Mouse (Mus musculus) cerebellum, adult 2 months (tissue): ENCODE measurements around the gene Slamf9. TPM values are rescaled to one million over a fixed set of nuclear protein-coding genes. Genes with fewer than 3 reads are reported as not detected.

ENCODE experiments used
- DNase-seq, 2 experiments: peaks; one replicate each; pipeline ENCODE4 v3.0.0; 2021
- H3K27ac ChIP-seq: fragments of 200-500 bp; 2 replicates; pipeline ENCODE4 v1.5.1; 2012; ENCODE audit warnings: low read length, control low read depth, inconsistent platforms; ENCODE audit not compliant: insufficient read depth
- H3K27me3 ChIP-seq: fragments of 200-500 bp; 2 replicates; pipeline ENCODE4 v1.6.1; 2012; ENCODE audit warnings: inconsistent platforms, mild to moderate bottlenecking, low read length, moderate library complexity; ENCODE audit not compliant: control insufficient read depth, insufficient read depth
- H3K4me1 ChIP-seq: fragments of 200-500 bp; 2 replicates; pipeline ENCODE4 v1.6.1; 2011; ENCODE audit warnings: low read length; ENCODE audit not compliant: control insufficient read depth, insufficient read depth
- H3K4me3 ChIP-seq: fragments of 200-500 bp; replicated peaks from 2 replicates; pipeline ENCODE3; 2011; ENCODE audit warnings: mild to moderate bottlenecking, low read depth, low read length, control low read depth; ENCODE audit not compliant: insufficient read depth
- CTCF ChIP-seq: fragments of 200-500 bp; IDR thresholded peaks from 2 replicates; pipeline ENCODE4 v1.5.1; 2011; ENCODE audit warnings: low read depth, mild to moderate bottlenecking, control low read depth, low read length, moderate library complexity, borderline replicate concordance; ENCODE audit not compliant: insufficient read depth
- POLR2A ChIP-seq: fragments of 200-500 bp; IDR thresholded peaks from 2 replicates; pipeline ENCODE4 v1.6.1; 2011; ENCODE audit warnings: low read length, control low read depth, borderline replicate concordance; ENCODE audit not compliant: insufficient read depth
- WGBS: fragments of 180-500 bp; shearing (Covaris S2); methylation state at CpG from one replicate; pipeline ENCODE4 v1.1.7; 2018; 5-methylcytosine and 5-hydroxymethylcytosine counted together
- polyA plus RNA-seq: library from polyadenylated mRNA; depleted of rRNA; stranded (reverse); fragments of >200 nt; gene quantifications from 2 replicates; pipeline ENCODE4 v1.2.3, GENCODE M21; 2012

The Slamf9 gene
- polyA plus RNA-seq, 1 experiment: 0.87 TPM

GRCm38 (mm10) chr1:172503111-172503997, 28.2 kb downstream of the Slamf9 start:
- DNase-seq: no peak
- TF ChIP-seq POLR2A (no peak), CTCF (no peak)
- H3K27me3 ChIP-seq: peaks cover 1% of the 10 kb centered on the region; the same call in 1 of the 2 replicates
- WGBS: 34% methylated on average over 14 of the region's 14 CpGs
- no peak overlapping the region for H3K27ac ChIP-seq
- H3K4me3 ChIP-seq: no peak overlapping the region
- no peaks in the 10 kb centered on the region; the same call in 1 of the 2 replicates for H3K4me1 ChIP-seq

DNA sequence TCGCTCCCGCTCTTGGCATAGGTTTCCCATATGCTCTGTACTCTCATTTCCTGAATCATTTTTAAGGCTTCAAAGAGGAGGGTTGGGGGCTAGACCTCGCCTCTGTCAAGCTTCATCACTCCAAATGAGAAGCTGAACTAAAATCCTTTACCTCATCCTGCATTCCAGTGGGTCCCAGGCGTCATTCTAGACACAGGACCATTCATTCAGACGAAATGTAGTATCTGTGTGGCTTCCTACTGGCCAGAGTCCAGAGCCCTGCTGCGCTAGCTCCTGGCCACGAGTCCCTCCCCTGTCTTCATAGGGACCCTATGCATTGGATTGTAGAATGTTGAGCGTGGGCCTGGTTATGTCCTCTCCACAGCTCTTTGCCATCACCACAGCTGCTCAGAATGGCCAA, 29.6 kb downstream of the Slamf9 start:
- DNase-seq: no peak
- Histone ChIP-seq H3K4me3 (no peak overlapping the region), H3K27ac (no peak overlapping the region), H3K4me1 (no peaks in the 10 kb centered on the region; the same call in 1 of the 2 replicates), H3K27me3 (peaks cover 1% of the 10 kb centered on the region; the same call in 1 of the 2 replicates)
- WGBS: 47% methylated on average over 8 of the region's 8 CpGs
- TF ChIP-seq POLR2A: no peak
- TF ChIP-seq CTCF: no peak

- 69% methylated on average over 5 of the region's 5 CpGs for WGBS
- Histone ChIP-seq H3K27me3 (no peaks in the 10 kb centered on the region; the same call in 1 of the 2 replicates), H3K27ac (no peak overlapping the region), H3K4me3 (no peak overlapping the region), H3K4me1 (no peaks in the 10 kb centered on the region; the same call in 1 of the 2 replicates)
- DNase-seq: no peak
- TF ChIP-seq CTCF (no peak), POLR2A (no peak)
Measured at GRCm38 (mm10) chr1:172507001-172507400, 31.8 kb downstream of the Slamf9 start.

DNA sequence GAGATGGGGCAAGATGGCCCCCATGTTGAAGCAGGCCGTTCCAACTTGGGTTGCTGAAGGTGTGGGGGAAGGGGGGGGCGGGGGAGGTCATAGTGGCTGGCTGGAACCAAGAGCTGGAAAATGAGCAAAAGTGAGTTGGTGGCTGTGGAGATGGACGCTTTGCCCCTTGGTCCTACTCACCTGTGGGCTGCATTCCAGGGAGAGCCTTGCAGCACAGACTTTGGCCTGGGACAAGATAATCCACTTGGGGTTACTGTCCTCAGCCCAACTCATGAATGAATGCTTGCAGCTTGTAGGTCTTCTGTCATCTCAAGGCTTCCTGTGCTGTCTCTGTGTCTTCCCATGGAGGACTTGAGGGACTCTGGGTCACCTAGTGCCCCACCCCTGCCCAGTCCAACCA, 32.5 kb downstream of the Slamf9 start:
- DNase-seq: no peak
- no peak for TF ChIP-seq CTCF
- TF ChIP-seq POLR2A: no peak
- Histone ChIP-seq H3K4me1 (no peaks in the 10 kb centered on the region; the same call in 1 of the 2 replicates), H3K27ac (no peak overlapping the region), H3K4me3 (no peak overlapping the region), H3K27me3 (no peaks in the 10 kb centered on the region; the same call in 1 of the 2 replicates)
- 82% methylated on average over 3 of the region's 3 CpGs for WGBS

DNA sequence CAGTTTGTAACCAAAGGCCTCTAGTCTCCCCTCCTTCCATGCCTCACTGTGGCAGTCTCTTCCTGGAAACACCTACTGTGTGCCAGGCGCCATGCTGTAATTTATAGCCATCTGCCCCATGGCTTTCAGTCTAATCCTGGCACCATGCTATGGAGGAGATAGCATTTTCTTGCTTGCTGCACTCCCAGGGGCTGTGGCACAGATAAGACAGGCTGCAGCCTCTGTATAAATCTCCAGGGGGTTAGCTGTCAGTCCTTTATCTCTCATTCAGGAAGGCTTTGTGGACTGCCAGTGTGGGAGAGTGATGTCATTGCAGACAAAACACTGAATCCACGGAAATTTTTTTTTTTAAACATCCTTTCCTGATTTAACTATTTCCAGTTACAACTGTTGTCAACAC, 33.0 kb downstream of the Slamf9 start:
- WGBS: 60% methylated on average over 2 of the region's 2 CpGs

GRCm38 (mm10) chr1:172509235-172509634, 34.1 kb downstream of the Slamf9 start:
- 77% methylated on average over 5 of the region's 5 CpGs for WGBS

More for the DNA sequence above, 33.0 kb downstream of the Slamf9 start:
- H3K27me3 ChIP-seq: no peaks in the 10 kb centered on the region
- no peak for DNase-seq
- no peak for TF ChIP-seq CTCF
- no peak for TF ChIP-seq POLR2A
- H3K4me3 ChIP-seq: no peak overlapping the region
- H3K27ac ChIP-seq: no peak overlapping the region
- no peaks in the 10 kb centered on the region; the same call in 1 of the 2 replicates for H3K4me1 ChIP-seq

DNA sequence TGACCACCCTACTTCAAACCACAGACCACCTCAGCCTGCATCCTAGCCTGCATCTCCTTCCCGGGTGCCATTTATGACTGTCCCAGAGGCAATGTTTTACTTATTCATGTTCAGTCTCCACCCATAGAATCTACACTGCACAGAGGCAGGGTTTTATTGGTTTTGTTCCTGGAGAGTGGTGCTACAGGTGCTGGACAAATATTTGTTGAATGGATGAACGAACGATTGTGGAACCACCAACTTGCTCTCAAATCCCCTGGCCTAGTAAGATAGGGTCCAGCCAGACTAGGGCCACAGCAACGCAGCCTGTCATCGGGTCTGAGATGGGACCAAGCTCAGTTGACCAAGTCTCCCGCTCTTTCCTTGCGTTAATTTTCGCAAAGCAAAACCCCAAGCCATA, 34.8 kb downstream of the Slamf9 start:
- Histone ChIP-seq H3K4me1 (peaks cover 4% of the 10 kb centered on the region; the same call in 1 of the 2 replicates), H3K4me3 (no peak overlapping the region), H3K27me3 (no peaks in the 10 kb centered on the region), H3K27ac (no peak overlapping the region)
- 57% methylated on average over 8 of the region's 8 CpGs for WGBS
- DNase-seq: no peak
- TF ChIP-seq POLR2A (no peak), CTCF (no peak)

More at GRCm38 (mm10) chr1:172509235-172509634, 34.1 kb downstream of the Slamf9 start:
- H3K4me3 ChIP-seq: no peak overlapping the region
- H3K27ac ChIP-seq: no peak overlapping the region
- TF ChIP-seq CTCF (no peak), POLR2A (no peak)
- peaks cover 4% of the 10 kb centered on the region; the same call in 1 of the 2 replicates for H3K4me1 ChIP-seq
- H3K27me3 ChIP-seq: no peaks in the 10 kb centered on the region
- no peak for DNase-seq

GRCm38 (mm10) chr1:172510421-172510972, 35.3 kb downstream of the Slamf9 start:
- no peak overlapping the region for H3K4me3 ChIP-seq
- no peak for DNase-seq
- TF ChIP-seq POLR2A (no peak), CTCF (no peak)
- no peaks in the 10 kb centered on the region for H3K27me3 ChIP-seq
- peaks cover 4% of the 10 kb centered on the region; the same call in 1 of the 2 replicates for H3K4me1 ChIP-seq
- H3K27ac ChIP-seq: no peak overlapping the region
- WGBS: 42% methylated on average over 13 of the region's 13 CpGs
